Mouse (Mus musculus): Measurements from ENCODE around the gene Ntsr1.

Gene Ntsr1

GRCm38 (mm10) chr2:180562146-180562545, 62.4 kb downstream of the Ntsr1 start:
- DNase-seq (ENCODE audit: low spot score) = no peak

GRCm38 (mm10) chr2:180563296-180563695, 63.5 kb downstream of the Ntsr1 start:
- DNase-seq (ENCODE audit: low spot score) = no peak

GRCm38 (mm10) chr2:180563841-180564240, 64.1 kb downstream of the Ntsr1 start:
- DNase-seq (ENCODE audit: low spot score) = no peak

- no peak for DNase-seq (ENCODE audit: low spot score)
Measured at GRCm38 (mm10) chr2:180566240-180566913, 66.6 kb downstream of the Ntsr1 start.

GRCm38 (mm10) chr2:180569028-180569643, 69.4 kb downstream of the Ntsr1 start:
- no peak for DNase-seq (ENCODE audit: low spot score)

DNA sequence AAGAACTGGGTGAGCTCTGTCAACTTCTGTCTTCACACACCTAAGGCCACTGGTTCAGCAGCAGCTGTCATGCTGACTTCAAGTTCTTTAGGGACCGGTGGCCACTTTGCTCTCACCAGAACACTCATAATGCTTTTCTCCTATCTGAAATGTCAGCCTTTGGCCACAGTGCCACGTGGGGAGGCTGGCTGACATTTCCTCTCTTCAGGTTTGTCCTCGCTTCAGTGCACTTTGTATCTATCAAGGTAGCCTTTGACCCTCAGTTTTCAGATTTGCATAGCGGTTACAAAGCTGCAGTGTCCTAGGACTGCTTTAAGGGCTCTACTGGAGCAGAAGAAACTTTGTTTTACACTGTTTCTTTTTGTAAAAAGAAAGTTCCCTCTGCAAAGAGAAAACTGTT, 76.7 kb downstream of the Ntsr1 start:
- DNase-seq (ENCODE audit: low spot score) = no peak

GRCm38 (mm10) chr2:180578686-180579085, 78.9 kb downstream of the Ntsr1 start:
- no peak for DNase-seq (ENCODE audit: low spot score)

DNA sequence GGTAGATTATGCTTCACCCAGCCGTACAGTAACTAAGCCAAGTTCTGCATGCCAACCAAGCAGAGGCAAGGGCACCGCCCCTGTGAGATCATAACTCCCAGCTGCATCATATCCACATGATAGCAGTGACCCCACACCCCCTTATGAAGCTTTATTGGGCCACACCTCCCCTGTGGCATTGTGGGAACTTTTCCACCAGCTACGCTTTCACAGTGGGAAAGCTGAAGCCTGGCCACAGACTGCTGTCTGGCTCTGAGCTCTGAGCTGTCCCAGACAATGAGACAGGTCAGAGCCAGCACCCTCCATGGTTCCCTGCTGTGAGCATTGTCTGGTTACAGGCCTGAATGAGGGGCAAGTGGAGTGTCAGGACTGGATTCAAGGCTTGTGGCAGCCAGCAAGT, 81.2 kb downstream of the Ntsr1 start, which contains the start of gene Mrgbp:
Gene Mrgbp (plus strand): TSS at position 303 of the 400 bp plus-strand sequence.
- DNase-seq (ENCODE audit: low spot score) = no peak

DNA sequence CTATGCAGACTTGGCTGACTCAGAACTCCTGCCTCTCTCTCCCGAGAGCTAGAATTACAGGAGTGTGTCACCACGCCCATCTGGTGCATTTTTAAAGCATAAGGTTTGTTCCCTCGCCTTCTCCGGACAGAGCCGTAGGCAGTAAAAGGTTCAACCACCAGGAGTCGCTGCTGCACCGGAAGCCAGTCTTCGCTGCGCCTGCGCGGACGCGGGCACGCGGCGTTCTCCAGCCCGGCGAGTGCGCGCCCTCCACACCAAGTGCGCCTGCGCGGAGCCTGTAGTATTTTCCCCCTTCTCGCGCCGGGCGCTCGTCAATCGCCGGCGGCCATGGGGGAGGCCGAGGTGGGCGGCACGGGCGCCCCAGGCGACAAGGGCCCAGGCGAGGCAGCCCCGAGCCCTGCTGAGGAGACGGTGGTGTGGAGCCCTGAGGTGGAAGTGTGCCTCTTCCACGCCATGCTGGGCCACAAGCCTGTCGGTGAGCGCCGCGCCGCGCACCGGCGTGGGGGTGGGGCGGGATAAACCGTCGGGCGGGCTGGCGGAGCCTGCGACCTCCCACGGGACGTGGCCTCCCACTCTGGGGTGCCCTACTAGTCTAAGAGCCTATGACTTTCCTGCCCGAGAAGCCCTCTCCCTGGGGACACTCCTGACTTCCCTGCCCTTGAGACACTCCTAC, 82.8 kb downstream of the Ntsr1 start:
- peak; percentile 92 for DNase-seq (ENCODE audit: low spot score)

DNA sequence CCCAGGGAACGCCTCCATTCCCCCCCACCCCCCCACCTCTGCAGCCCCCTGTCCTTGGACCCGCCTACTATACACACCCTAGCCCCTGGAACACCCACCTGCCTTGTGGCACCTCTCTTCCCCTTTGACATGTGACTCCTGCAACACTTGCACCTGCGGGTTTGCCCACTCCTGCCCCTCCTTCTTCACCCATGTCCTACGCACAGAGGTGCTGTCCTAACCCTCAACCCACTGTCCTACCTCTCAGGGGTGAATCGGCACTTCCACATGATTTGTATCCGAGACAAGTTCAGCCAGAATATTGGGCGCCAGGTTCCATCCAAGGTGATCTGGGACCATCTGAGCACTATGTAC, 83.4 kb downstream of the Ntsr1 start:
- DNase-seq (ENCODE audit: low spot score) = no peak

GRCm38 (mm10) chr2:180588736-180589122, 89.0 kb downstream of the Ntsr1 start:
- DNase-seq (ENCODE audit: low spot score) = no peak

DNA sequence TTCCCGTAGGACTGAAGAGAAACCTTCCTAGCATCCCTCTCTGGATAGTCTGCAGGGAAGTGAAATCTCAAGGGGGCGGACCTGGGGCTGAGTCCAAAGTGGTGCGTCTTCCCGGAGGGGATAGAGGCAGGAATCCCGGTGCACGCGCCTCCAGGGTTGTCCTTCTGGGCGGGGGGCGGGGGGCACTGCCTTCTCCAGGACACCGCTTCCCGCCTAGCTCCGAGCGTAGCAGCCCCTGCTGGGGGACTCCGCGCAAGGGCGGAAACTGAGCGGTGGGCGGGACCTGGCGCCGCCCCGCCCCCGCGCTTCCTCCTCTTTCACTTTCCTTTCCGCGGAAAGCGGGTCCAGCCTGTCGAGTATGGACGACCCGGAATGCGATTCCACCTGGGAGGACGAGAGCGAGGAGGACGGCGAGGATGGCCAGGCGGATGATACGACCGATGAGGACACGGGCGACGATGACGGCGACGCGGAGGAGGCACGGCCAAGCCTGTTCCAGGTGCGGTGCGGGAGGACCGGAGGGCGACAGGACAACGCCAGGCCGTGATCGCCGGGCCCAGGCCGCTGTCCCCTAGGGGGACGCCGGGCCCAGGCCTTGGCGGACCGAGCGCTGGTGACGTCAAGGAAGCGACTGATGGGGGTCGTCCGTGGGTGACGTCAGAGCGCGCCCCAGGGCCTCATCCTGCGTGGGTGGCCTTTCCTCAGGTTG, 89.5 kb downstream of the Ntsr1 start, which contains the start of gene Ogfr:
Gene Ogfr (plus strand): TSS at position 123 of the 709 bp plus-strand sequence.
- peak; percentile 52 for DNase-seq (ENCODE audit: low spot score)
